Mouse (Mus musculus): ENCODE results near the gene Ccdc88b.

DNA sequence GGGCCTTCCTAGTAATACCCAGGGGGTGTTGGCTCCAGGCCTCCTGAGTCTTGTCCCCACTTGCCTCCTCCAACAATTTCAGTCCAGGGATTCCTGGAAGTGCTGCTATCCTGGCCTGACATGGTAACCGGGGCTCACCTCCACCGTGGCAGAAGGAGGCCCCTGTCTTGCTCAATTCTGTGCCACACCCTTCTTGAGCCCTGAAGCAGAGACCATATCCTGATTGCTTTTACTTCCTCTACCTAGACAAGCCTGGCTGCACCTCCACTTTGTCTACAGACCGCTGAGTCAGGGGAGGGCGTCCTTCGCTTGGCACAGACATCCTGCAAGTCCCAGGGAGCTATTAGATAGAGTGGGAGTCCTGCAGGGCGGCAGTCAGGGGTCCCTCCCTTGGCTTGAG is 2.7 kb upstream of the Ccdc88b start:
- TF ChIP-seq CTCF (IDR thresholded peaks at IDR 0.05; ENCODE audit: low read depth, low read length) = no peak
- TF ChIP-seq POLR2A (IDR thresholded peaks at IDR 0.05; ENCODE audit: insufficient read depth, low read length) = no peak
- TF ChIP-seq EP300 (IDR thresholded peaks at IDR 0.05; ENCODE audit: insufficient read depth, low read depth, low read length) = no peak

Data from ES-Bruce4 (cell line).